Mouse (Mus musculus) R1 (cell line): ENCODE measurements around the gene Fgfr2.
A peak's percentile ranks its signal among the peaks of the same experiment; 100 is the strongest.
"Not testable (repeated sequence)": the region's sequence is repeated elsewhere in the genome, so short reads cannot be mapped to it uniquely, and the experiment has no call there.

ENCODE experiments used
- DNase-seq: peaks from one replicate; pipeline ENCODE4 v3.0.0-alpha.2; 2018; ENCODE audit warnings: low read depth, low spot score

Fgfr2 gene

GRCm38 (mm10) chr7:131082403-131082802 is 2040.7 kb downstream of the Fgfr2 start:
- DNase-seq = not testable (repeated sequence)

GRCm38 (mm10) chr7:131075956-131076355 is 2047.2 kb downstream of the Fgfr2 start:
- peak; percentile 36 for DNase-seq

GRCm38 (mm10) chr7:131074098-131074497 is 2049.1 kb downstream of the Fgfr2 start:
- DNase-seq = not testable (repeated sequence)

GRCm38 (mm10) chr7:131073476-131073875 is 2049.7 kb downstream of the Fgfr2 start:
- not testable (repeated sequence) for DNase-seq

GRCm38 (mm10) chr7:131068191-131068590 is 2055.0 kb downstream of the Fgfr2 start:
- DNase-seq = peak; percentile 16

- peak; percentile 10 for DNase-seq
Measured at GRCm38 (mm10) chr7:131062541-131062940, 2060.6 kb downstream of the Fgfr2 start.

- DNase-seq = not testable (repeated sequence)
Measured at GRCm38 (mm10) chr7:131059808-131060207, 2063.3 kb downstream of the Fgfr2 start.

- not testable (repeated sequence) for DNase-seq
Measured at GRCm38 (mm10) chr7:131057918-131058317, 2065.2 kb downstream of the Fgfr2 start.

- peak; percentile 60 for DNase-seq
Measured at GRCm38 (mm10) chr7:131054808-131055370, 2068.3 kb downstream of the Fgfr2 start.

- not testable (repeated sequence) for DNase-seq
Measured at GRCm38 (mm10) chr7:131049829-131050228, 2073.3 kb downstream of the Fgfr2 start.

- peak; percentile 37 for DNase-seq
Measured at GRCm38 (mm10) chr7:131045258-131045835, 2077.8 kb downstream of the Fgfr2 start.

- DNase-seq = peak; percentile 13
Measured at GRCm38 (mm10) chr7:131042657-131043056, 2080.5 kb downstream of the Fgfr2 start.

- DNase-seq = not testable (repeated sequence)
Measured at GRCm38 (mm10) chr7:131040760-131041159, 2082.4 kb downstream of the Fgfr2 start.

GRCm38 (mm10) chr7:131037083-131037482 is 2086.1 kb downstream of the Fgfr2 start:
- no peak for DNase-seq

GRCm38 (mm10) chr7:131036396-131036795 is 2086.8 kb downstream of the Fgfr2 start:
- DNase-seq = no peak

- DNase-seq = no peak
Measured at GRCm38 (mm10) chr7:131031755-131032154, 2091.4 kb downstream of the Fgfr2 start, which contains the start of gene Dmbt1. Dmbt1 (plus strand) TSS chr7:131032053.

GRCm38 (mm10) chr7:131027557-131027956 is 2095.6 kb downstream of the Fgfr2 start:
- no peak for DNase-seq

GRCm38 (mm10) chr7:131024807-131025206 is 2098.3 kb downstream of the Fgfr2 start:
- no peak for DNase-seq

GRCm38 (mm10) chr7:131019181-131019580 is 2104.0 kb downstream of the Fgfr2 start:
- DNase-seq = no peak

- DNase-seq = no peak
Measured at GRCm38 (mm10) chr7:131011901-131012300, 2111.2 kb downstream of the Fgfr2 start.

- no peak for DNase-seq
Measured at GRCm38 (mm10) chr7:131009178-131009577, 2114.0 kb downstream of the Fgfr2 start.

- no peak for DNase-seq
Measured at GRCm38 (mm10) chr7:131007221-131007620, 2115.9 kb downstream of the Fgfr2 start.

- DNase-seq = no peak
Measured at GRCm38 (mm10) chr7:131004071-131004470, 2119.1 kb downstream of the Fgfr2 start.
